Mouse (Mus musculus): ENCODE data around the gene Ube2g1.
A peak's percentile ranks its signal among the peaks of the same experiment; 100 is the strongest.

The Ube2g1 gene

DNA sequence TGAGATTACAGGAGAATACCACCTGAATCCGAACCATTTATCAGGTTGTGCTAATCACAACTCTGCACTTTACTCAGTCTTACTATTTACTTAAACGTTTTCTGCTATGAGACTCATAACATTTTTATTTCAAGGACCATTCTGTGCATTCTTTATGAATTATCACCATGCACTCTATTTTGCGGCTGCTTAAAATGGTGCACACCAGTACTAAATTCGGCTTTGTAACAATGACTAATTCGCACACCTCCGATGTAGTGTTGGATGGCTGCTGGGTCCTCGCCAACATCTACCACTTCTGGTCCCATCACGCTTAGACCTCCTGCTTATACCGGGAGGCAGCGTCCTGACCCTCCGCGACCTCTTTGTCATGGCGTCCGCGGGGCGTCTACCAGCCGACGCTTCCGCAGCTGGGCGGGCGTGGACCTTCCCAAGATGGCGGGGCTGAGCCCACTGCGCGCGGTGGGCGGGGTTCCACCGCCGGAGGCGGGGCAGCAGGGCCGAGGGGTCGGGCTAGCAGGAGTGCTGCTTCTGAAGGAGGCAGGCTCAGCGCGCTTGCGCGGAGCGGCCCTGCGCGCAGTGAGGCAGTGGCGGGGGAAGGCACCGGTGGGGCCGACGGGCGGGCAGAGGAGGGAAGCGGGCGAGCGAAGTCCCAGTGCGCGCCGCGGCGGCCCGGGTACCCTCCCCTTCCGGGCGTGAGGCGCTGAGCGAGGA, at the start of gene Ube2g1:
TSS of gene Ube2g1 (plus strand) at position 590 of the 714 bp plus-strand sequence.
- peak; percentile 99 for DNase-seq

DNA sequence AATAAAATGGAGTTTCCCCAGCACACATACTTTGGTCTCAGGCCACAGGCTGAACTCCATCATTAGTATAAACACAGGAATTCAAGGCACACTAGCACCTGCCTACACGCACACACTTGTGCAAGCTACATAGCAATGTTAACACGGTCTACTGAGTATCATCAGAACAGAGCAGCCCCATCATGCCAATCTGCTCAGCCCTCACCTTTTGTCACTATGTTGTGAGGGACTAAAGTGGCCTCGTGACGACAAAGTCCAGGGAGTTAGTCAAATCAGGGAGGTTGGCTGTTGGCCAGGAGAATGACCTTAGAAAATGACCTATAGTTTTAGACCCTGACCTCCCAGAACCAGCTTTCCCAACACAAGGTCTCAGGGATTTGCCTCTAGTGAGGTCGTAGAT, 48.9 kb upstream of the Ube2g1 start:
- no peak for DNase-seq

DNA sequence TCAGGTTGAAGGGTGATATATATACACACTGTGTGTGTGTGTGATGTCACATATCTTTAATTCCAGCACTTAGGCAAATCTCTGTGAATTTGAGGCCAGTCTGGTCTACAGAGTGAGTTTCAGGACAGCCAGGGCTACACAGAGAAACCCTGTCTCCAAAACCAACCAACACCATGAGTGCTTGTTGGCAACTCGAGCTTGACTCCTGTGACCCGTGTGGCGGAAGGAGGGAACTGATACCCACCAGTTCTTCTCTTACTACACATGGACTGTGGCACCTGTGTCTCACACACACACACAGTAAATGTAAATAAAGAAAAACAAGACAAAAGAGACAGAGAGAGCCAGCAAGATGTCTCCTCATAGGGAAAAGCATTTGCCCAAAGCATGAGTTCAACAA, 46.4 kb upstream of the Ube2g1 start:
- no peak for DNase-seq

DNA sequence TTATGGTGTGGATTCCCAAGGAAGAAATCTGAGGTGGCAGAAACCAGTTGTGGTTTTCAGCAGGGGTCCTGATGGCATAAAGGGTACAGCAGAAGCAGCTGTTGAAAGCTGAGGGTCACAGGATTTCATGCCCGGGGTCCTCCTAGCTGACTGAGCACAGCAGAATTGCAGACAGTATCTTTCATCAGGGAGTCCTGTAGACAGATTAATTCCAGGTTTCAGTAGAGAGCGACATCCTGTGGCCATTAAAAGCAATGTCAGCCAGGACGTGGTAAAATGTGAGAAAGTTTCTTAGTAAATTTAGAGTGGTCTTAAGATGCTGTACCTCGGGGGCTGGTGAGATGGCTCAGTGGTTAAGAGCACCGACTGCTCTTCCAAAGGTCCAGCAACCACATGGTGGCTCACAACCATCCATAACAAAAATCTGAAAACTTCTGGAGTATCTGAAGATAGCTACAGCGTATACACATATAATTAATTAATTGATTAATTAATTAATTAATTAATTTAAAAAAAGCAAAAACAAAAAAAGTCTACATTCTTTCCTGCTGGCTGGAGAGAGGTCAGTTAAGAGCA, 42.8 kb upstream of the Ube2g1 start:
- DNase-seq, result peak; percentile 14

DNA sequence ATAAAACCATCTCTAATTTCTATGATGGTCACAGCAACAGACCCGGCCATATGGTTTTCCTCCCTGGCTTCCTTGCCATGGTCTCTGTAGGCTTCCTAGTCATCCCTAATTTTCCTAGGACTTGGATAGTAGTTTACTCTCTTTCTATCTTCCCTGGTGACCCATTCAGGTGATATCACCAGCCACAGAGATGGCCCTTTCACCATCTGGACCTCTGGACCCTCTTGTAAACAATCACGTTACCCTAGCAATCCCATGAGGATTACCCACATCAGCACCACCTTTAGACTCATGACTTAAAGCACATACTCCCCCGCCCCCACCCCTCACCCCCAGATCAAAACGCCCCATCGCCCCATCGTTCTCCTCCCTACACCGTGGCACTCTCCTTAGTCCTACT, 40.8 kb upstream of the Ube2g1 start:
- DNase-seq, result no peak

DNA sequence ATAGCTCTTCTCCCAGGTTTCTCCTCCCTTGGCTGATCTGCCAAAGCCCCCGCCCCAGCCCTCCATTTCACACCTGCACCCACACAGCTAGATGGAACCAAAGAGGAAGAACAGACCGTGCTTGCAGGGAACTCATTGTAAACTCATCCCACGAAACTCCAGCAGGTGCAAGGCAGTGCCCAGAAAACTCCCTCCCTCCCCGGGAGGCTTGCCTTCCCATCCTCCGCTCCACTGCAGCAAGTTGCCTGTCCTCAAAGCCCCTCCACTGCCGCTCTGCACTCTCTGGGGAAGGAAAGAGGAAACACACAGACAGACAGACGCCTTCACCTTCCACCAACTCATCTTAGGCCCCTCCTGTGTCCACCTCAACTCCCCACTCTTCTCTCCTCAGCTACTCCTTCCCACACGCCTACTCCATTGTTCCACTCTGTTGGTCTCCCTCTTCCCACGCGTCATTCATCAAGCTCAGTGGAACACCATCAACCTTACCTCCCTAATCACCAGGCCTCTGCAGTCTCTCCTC, 40.2 kb upstream of the Ube2g1 start:
- no peak for DNase-seq

DNA sequence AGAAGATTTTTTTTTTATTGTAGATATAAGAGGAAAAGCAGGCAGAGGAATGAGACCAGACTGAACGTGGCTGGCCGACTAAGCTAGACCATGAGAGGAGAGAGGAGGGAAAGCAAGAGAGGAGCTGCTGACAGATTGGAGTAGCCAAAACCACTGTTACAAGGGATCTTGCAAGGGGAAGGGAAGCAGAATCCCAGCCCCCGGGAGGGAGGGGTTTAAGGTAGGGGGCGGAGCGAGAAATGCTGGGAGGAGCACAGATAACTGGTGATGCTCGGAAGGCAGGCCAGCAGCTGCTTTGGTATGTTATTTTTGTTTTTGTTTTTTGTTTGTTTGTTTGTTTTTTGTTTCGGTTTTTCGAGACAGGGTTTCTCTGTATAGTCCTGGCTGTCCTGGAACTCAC, 38.0 kb upstream of the Ube2g1 start:
- peak; percentile 67 for DNase-seq

DNA sequence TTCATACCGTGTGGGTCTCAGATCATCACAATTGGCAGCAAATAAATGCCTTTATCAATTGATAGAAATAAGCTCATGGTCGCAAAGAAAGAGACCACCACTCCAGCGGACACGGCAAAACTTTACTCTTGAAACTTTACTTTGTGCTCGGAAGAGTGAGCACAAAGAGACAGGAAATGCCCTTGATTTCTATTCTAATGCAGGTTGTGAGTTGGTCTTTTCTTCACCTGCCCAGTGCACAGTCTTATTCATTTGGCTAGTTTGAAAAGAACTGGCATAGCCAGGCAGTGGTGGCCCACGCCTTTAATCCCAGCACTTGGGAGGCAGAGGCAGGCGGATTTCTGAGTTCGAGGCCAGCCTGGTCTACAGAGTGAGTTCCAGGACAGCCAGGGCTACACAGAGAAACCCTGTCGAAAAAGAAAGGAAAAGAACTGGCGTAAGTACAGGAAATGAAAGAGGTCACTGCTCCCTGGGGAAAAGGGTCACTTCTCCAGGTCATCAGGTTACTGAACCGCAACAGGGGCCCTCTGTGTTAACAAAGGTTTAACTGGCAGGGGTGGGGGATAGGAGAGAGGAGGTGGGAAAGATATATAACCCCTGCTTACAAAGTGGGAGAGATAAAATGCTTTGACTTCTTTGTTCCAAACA, 37.3 kb upstream of the Ube2g1 start:
- no peak for DNase-seq

DNA sequence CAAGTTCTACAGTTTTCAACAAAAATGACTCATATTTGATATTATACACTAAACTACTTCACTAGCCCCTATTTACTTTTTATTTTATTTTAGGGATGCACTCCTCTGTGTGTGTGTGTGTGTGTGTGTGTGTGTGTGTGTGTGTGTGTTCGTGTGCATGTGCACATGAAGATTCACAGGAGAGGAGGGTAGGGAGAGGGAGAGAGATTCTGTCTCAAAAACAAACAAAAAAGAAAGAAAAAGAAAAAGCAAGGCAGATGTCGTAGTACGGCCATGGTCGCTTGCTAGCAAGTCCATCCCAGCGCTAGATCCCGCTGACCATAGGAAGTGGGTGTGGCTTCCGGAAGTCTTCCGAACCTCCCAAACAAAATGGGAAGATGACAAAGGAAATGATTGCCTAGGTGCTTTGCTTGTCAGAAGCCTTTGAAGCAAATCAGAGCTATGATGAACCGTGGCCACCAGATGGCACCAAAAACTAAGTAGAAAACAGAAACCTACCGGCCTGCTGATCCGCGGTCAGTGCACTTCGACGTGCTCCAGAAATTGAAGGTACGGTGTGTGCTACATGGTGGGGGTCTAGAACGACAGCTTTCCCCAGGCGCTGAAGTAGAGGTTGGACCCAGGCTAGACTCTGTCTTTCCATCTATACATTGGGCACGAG, 36.6 kb upstream of the Ube2g1 start:
- DNase-seq, result peak; percentile 89

DNA sequence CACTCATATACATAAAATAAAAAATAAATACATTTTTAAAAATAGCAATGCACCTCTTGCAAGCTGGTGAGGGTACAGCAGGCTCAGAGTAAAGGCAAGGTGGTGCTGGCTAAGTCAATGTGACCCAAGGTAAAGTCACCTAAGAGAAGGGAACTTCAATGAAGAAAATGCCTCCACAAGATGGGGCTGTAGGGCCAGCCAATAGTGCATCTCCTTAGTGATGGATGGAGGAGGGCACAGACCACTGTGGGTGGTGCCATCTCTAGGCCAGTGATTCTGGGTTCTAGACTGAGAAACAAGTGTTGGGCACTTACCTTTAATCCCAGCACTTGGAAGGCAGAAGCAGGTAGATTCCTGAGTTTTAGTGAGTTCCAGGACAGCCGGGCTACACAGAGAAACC, 33.3 kb upstream of the Ube2g1 start:
- peak; percentile 63 for DNase-seq

DNA sequence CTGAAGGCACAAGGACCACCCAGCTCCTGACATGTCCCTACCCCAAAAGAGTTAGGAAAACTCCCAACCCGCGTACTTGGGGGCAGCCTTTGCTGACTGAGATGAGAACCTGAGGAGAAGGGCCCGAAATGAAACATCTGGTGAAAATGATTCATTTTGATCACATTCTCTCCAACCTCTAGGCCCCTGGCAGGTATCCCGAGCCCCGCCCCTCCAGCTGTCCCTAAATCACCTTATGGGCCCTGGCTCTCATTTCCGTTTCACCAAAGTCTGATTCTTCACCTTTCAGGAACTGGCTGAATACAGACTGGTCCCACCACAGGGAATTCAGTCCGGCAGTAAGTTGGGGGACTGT, 31.0 kb upstream of the Ube2g1 start:
- DNase-seq, result no peak

DNA sequence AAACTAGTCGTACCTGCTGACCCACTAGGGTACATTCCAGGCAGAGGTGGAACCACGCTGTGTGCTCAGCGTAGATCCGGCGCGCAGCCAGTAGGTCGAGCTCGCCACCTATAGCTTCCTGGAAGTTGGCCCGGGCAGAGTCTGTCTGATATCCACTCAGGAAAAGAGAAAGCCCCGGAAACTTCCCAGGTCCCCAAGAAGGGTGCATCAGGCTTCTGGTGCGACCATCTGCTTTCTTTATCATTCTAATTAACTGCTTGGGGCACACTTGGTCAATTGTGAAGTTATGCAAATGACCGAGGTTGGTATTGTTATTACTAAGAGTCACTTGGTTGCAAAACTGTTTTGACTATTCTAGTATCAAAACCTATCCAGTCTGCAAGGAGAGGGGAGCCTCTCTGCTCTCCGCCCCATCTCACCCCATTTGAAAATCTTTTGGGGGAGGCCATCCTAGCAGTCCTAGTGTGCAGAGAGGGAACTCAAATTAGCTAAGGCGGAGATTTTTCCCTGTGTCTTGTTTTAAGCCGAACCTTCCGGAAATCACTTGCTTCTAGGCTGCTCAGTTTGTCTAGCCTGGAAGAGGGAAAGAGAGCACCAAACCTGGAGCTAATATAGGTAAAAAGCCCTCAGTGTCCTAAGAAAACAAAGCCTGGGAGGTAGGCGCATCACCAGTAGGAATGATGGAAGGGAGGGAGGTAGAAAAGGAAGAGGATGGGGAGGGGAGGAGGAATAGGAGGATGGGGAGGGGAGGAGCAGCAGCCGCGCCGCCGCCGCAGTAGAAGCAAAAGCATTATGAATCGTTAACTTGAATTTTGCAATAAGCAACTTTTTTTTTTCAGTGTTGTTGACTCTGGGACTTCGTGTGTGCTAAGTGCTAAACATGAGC, 30.4 kb upstream of the Ube2g1 start:
- DNase-seq, result peak; percentile 32

DNA sequence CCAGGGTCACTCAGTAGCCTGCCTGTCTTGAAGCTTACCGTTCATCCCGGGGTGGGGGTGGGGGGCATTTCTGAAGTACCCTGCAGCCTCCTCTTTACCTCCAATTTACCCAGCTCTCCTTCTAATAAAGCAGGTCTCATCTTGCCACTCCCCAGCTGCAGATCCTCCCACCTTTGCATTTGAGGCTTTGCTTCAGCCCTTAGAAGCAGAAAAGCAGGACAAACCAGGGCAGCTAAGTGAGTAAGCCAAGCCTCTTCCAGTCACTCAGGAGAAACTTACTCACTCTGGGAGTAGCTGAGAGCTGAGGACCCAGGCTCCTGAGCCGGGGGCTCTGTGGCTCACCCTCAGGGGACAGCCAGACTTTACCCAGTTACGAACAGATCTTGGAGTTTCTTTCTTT, 28.6 kb upstream of the Ube2g1 start:
- no peak for DNase-seq

DNA sequence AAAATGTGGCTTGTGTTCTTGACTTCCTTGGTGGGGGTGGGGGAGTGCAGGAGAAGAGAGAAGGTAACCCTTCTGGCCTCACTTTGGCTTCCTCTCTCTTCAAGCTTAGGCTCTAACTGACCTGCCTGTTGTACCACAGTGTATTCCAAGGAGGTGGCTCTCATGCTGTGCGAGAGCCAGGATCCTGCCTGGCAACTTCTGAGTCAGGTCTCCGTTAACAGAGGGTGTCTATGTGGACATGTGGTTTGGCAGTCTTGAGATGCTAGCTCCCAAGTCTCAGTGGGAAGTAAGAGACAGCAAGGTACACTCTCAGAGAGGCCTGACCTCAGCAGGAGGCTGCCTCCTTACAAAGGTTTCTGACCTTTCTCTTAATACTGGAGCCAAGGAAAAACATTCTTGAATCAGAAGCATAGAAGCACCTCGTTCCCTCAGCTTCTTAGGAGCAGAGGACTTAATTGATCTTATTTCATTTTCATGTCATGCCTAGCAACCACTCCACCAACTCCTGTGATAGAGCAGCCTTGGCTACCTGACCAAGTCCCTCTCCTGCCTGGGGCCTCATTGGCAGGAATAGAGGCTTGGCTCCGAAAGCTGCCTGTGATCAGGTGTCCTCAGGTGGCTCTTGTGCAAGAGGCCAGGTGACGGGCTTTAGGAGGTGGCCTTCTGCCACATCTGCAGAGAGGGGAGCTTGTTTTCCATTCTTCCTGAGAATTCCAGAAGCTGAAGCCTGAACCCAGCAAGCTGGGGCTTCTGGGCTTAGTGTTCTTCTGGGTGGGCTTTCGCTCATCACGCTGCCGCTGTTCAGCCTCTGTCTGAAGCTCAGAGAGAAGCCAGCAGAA, 25.3 kb upstream of the Ube2g1 start:
- DNase-seq, result no peak

DNA sequence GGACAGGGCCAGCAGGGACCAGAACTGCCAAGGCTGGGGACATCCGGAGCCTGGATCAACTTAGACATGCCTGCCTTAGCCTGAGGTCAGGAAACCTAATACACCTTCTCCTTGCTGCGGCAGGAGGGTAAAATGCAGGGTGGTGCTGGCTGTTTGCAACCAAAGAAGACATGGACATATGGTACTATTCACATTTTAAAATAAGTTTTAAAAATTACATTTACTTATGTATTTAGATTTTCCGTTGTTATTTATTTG, 24.7 kb upstream of the Ube2g1 start:
- no peak for DNase-seq

DNA sequence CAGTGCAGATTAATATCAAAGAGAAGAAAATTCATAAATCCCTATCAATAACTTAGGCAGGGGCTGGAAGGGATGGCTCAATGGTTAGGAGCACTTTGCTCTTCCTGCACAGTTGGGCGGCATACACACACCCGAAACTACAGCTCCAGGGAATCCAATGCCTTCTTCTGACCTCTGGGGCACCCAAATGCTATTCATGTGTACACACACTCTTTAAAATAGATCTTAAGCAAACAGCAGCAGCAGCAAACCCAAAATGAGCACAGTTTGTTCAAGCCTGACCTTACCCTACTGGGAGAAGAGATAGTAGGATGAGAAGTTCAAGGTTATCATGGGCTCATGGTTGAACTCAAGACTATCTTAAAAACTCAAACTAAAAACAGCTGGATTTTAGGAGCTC, 24.0 kb upstream of the Ube2g1 start:
- DNase-seq, result no peak

DNA sequence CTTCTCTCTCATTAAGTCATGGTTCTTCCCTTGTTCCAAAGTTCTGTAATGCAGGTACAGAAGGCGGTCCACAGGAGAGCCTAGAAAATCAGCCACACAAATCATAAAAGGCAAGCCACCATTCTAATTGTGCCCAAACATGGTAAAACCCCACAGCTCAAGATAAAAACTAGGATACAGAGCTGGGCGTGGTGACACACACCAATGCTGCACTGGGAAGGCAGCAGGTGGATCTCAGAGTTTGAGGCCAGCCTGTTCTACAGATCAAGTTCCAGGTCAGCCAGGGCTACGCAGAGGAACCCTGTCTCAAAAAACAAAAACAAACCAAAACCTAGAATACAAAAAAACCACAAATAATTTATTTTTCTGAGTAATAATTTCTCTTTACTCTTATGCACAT, 20.5 kb upstream of the Ube2g1 start:
- no peak for DNase-seq

DNA sequence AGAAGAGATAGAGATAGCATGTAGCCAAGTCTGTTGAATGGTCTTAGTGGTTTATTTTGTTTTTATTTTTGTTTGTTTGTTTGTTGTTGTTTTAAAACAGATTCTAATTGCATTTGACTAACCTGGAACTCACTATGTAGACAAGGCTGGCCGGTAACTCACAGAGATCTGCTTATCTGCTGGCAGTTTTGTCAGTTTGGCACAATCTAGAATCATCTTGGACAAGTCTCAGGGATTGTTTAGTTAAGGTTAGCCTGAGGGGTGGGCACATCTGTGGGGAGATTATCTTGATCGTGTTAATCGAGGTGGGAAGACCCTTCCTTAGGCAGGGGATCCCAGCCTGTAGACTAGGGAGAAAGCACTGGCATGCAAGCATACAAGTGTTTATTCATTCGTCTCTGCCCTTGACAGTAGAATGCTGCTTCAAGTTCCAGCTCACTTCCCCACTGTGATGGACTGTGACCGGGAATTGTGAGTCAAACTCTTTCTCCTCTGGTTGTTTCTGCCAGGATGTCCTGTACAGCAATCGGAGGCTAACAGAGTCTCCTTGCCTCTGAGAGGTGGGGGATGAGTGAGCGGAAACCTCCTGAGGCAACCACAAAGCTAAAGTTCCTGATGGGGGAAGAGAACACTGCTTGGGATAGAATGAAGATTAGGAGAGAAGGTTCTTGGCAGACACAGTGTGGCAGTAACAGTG, 19.4 kb upstream of the Ube2g1 start:
- DNase-seq, result no peak

DNA sequence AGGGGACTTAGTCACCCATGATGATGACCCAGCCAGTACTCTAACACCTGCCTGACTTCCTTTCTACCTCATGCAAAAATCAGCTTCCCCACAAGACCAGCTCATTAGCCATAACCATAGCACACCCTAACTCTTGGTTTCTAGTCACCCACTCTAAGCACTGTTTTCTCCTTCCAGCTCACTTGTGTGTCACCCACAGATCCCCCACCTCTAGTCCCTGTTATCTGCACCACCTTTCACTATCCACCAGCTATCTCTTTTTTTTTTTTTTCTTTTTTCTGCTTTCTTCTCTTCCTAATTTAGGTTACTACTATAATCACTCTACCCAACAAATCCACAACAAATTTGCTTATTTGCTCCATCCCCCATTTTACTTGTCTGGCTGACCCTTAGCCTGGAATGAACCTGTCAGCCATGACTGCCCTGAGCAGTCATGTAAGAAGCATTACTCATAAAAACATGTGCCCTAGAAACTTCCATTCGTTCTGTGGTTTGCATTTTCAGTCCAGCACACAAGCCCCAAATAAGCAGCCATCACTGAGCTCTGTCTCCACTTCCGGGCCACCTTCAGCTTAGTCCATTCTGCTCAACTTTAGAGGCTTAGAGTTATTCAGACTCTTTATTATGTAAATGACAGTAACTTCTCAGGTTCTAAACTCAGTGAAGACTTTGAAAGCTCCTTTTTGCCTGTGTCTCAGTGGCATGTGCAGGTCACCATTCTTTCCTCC, 11.9 kb upstream of the Ube2g1 start:
- no peak for DNase-seq

DNA sequence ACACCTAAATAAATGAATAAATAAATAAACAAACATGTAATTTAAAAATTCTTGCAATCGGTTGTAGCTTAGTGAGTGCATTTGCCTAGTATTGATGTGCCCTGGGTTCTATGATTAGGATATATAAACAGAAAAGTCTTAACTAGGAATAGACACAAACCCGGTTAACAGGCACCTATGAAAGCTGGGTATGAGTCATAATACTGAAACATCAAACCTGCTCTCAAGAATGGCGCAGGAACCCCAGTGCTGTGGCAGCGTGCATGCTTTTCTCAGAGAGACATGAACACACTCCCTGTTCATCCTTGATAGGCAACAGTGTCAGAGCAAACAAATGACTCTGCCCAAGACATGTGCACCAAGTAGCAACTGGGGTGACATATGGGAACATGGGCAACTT, 9.3 kb upstream of the Ube2g1 start:
- DNase-seq, result no peak

All from thymus, postnatal 4 days (tissue).